In the genomic region with DNA sequence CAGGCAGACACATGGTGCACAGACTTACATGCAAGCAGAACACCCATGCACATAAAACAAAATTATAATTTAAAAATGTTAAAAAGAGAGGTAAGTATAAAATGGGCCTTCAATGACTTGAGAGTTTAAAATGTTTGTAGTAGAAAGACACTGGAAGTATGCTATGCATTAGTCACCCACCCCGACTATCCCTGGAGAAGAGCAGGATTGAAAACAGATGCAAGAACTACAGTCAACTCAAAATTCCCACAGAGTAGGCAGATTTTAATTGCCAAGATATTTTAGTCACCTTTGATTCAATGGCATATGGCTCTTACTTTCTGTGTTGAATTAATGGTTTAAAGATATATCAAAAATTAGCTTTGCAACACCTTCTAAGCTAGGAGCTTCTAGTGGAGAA, we compare ENCODE assay signal across 17 mouse cellular contexts. TPM values are rescaled to one million over a fixed set of nuclear protein-coding genes. Genes with fewer than 3 reads are reported as not detected.
"Had no signal": no experiment of that assay in that cellular context is flagged by ENCODE, and none has a peak within 500 bp of the region (broad histone marks: within the 10 kb centered on the region; RNA-seq: fewer than 3 reads in every experiment).

No protein-coding gene starts in this region.

- ATAC-seq: hindbrain, postnatal 0 days; intestine, embryonic 16.5 days had no signal

- DNase-seq: gastrocnemius, adult 2 months; gastrocnemius, postnatal 14 days; gastrocnemius, postnatal 36 days; heart, adult 11 months; heart, adult 2 months; heart, postnatal 14 days; heart, postnatal 36 days; kidney, adult 11 months; kidney, adult 2 months; kidney, postnatal 10 days; kidney, postnatal 25 days; kidney, postnatal 4 days; liver; liver, embryonic 13.5 days had no signal

RNA-seq across cellular contexts. Expression of gene Grem2, which starts 39.1 kb away (rescaled TPM):
- total RNA-seq: hematopoietic stem cell, adult 5-6 weeks had no signal
